8 mouse cellular contexts compared by ENCODE assay signal in the genomic region with DNA sequence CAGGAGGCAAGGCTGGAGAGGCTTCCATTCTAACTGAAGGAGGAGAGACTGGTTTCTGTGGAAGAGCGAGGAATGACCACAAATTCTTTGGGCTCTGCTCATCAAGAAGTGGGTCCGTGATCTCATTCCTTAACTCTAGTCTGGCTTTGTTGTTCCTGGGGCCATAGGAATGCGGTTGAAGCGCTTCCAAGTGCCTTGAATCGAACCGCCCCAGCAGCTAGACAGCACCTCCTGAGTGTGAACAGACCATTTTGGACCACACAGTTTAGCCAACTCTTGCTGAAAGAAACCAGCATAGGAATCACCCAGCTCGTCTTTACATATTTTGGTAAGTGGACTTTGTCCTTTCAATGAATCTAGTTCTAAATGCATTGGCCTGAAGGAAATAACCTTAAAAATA. TPM values are rescaled to one million over a fixed set of nuclear protein-coding genes. Genes with fewer than 3 reads are reported as not detected.
A peak's percentile ranks its signal among the peaks of the same experiment; 100 is the strongest.
DNase-seq lines count a peak whose midpoint lies in the region; ATAC-seq and TF ChIP-seq lines count a peak whose summit lies in the region.

Gene Lipt1, plus strand, starts transcription at position 35 of the 400 bp plus-strand sequence.

- H3K9me3 ChIP-seq in forebrain, embryonic 14.5 days (replicated peaks; ENCODE audit: control insufficient read depth, low read length) = 0 out of 2 replicates have a peak, but pooled peaks cover 3% of the 10 kb centered on the region
- H3K9me3 ChIP-seq in intestine, postnatal 0 days (ENCODE audit: control insufficient read depth) = no peaks in the 10 kb centered on the region
- H3K9me3 ChIP-seq in midbrain, embryonic 11.5 days (ENCODE audit: control insufficient read depth, low read length) = no peaks in the 10 kb centered on the region

- 6% methylated on average over 7 of the region's 7 CpGs for WGBS in forebrain, embryonic 14.5 days
- 11% methylated on average over 7 of the region's 7 CpGs for WGBS in intestine, postnatal 0 days
- 9% methylated on average over 7 of the region's 7 CpGs for WGBS in midbrain, embryonic 11.5 days

- peak within 1 kb of the TSS; percentile 71 for H3K4me2 ChIP-seq in forebrain, embryonic 14.5 days (ENCODE audit: low read length)
- peak within 1 kb of the TSS; percentile 79 for H3K4me2 ChIP-seq in intestine, postnatal 0 days (replicated peaks; ENCODE audit: low read depth)
- peak within 1 kb of the TSS; percentile 83 for H3K4me2 ChIP-seq in midbrain, embryonic 11.5 days

- peak within 1 kb of the TSS; percentile 59 for H3K9ac ChIP-seq in forebrain, embryonic 14.5 days (ENCODE audit: low read length)
- peak within 1 kb of the TSS; percentile 48 for H3K9ac ChIP-seq in intestine, postnatal 0 days (ENCODE audit: low read depth, low read length)
- H3K9ac ChIP-seq in midbrain, embryonic 11.5 days (ENCODE audit: low read length) = peak within 1 kb of the TSS; percentile 47

- peak within 1 kb of the TSS; percentile 41 for H3K4me3 ChIP-seq in forebrain, embryonic 14.5 days (ENCODE audit: low read depth, low read length)
- H3K4me3 ChIP-seq in intestine, postnatal 0 days (ENCODE audit: low read depth, low read length) = peak within 1 kb of the TSS; percentile 42
- peak within 1 kb of the TSS; percentile 56 for H3K4me3 ChIP-seq in midbrain, embryonic 11.5 days (ENCODE audit: low read depth, low read length)

- no peaks in the 10 kb centered on the region for H3K27me3 ChIP-seq in forebrain, embryonic 14.5 days (replicated peaks; ENCODE audit: control insufficient read depth, insufficient read depth, low read length)
- H3K27me3 ChIP-seq in intestine, postnatal 0 days (replicated peaks; ENCODE audit: control insufficient read depth, insufficient read depth, low read length) = no peaks in the 10 kb centered on the region
- no peaks in the 10 kb centered on the region for H3K27me3 ChIP-seq in midbrain, embryonic 11.5 days (ENCODE audit: control insufficient read depth, insufficient read depth, low read length)

- DNase-seq in left cerebral cortex, adult 8-10 months (ENCODE audit: low spot score in 2 of 2) = no peak
- no peak for DNase-seq in left cerebral cortex, postnatal 4 days
- no peak for DNase-seq in adrenal gland, postnatal 10 days
- no peak for DNase-seq in forebrain, embryonic 14.5 days (ENCODE audit: low spot score)
- peak; percentile 92 for DNase-seq in midbrain, embryonic 11.5 days (ENCODE audit: low spot score, missing footprints)
- no peak for DNase-seq in retina, embryonic 14.5 days (ENCODE audit: low spot score)
- no peak for DNase-seq in gastrocnemius, postnatal 10 days

- peak; percentile 64 for ATAC-seq in forebrain, embryonic 14.5 days
- ATAC-seq in intestine, postnatal 0 days = peak; percentile 58
- peak; percentile 59 for ATAC-seq in midbrain, embryonic 11.5 days (ENCODE audit: low FRiP score)

- H3K36me3 ChIP-seq in forebrain, embryonic 14.5 days (ENCODE audit: control insufficient read depth, insufficient read depth, low read length) = peaks cover 19% of the 10 kb centered on the region
- peaks cover 17% of the 10 kb centered on the region for H3K36me3 ChIP-seq in intestine, postnatal 0 days (ENCODE audit: control insufficient read depth, insufficient read depth)
- peaks cover 8% of the 10 kb centered on the region; the same call in 1 of the 2 replicates for H3K36me3 ChIP-seq in midbrain, embryonic 11.5 days (ENCODE audit: control insufficient read depth, insufficient read depth, low read length)

- intact Hi-C loops in left cerebral cortex, postnatal 4 days (cut with DNase I) = no loop called here

- peaks cover 5% of the 10 kb centered on the region; the same call in 1 of the 2 replicates for H3K4me1 ChIP-seq in forebrain, embryonic 14.5 days (ENCODE audit: control insufficient read depth, insufficient read depth, low read length)
- no peaks in the 10 kb centered on the region for H3K4me1 ChIP-seq in intestine, postnatal 0 days (replicated peaks; ENCODE audit: control insufficient read depth, insufficient read depth, low read length)
- peaks cover 7% of the 10 kb centered on the region for H3K4me1 ChIP-seq in midbrain, embryonic 11.5 days (ENCODE audit: control insufficient read depth, insufficient read depth, low read length)

- H3K27ac ChIP-seq in forebrain, embryonic 14.5 days (ENCODE audit: low read depth, low read length) = peak within 1 kb of the TSS; percentile 53; the same call in 1 of the 2 replicates
- H3K27ac ChIP-seq in intestine, postnatal 0 days (ENCODE audit: low read depth, low read length) = peak within 1 kb of the TSS; percentile 57
- no peak within 1 kb of the TSS; the same call in 1 of the 2 replicates for H3K27ac ChIP-seq in midbrain, embryonic 11.5 days (ENCODE audit: low read depth, low read length)

- TF ChIP-seq CTCF in intestine, postnatal 0 days (IDR thresholded peaks at IDR 0.05; ENCODE audit: low read depth) = no peak

RNA-seq across cellular contexts. Expression of gene Lipt1, which starts in this region (rescaled TPM):
- 10 to 100 TPM in 3 of 4 experiments, 1 to 10 TPM in 1; 9.2 to 13.0 (median 11.9) TPM for total RNA-seq in left cerebral cortex, adult 8-10 months (2022)
- 1 to 10 TPM; 7.8 to 9.3 TPM for total RNA-seq in left cerebral cortex, postnatal 4 days (2021)
- total RNA-seq in adrenal gland, postnatal 10 days (2021) = 10 to 100 TPM; 17.8 to 22.2 TPM
- polyA plus RNA-seq in forebrain, embryonic 14.5 days (2014; fragmentation: Nextera tagmentation; extraction: Ambion mirVana) = 8.8 and 9.0 TPM in 2 replicates
- 4.1 and 4.7 TPM in 2 replicates for polyA plus RNA-seq in intestine, postnatal 0 days (2015; fragmentation: Nextera tagmentation; extraction: Ambion mirVana)
- 8.9 and 9.3 TPM in 2 replicates for polyA plus RNA-seq in midbrain, embryonic 11.5 days (2014; fragmentation: Nextera tagmentation; extraction: Ambion mirVana)
- 1 to 10 TPM; 6.1 to 7.0 TPM for total RNA-seq in gastrocnemius, postnatal 10 days (2021)
